Mouse (Mus musculus) kidney, postnatal 10 days (tissue): ENCODE data around the gene Foxp1.
A peak's percentile ranks its signal among the peaks of the same experiment; 100 is the strongest.

ENCODE experiments used
- DNase-seq: peaks from one replicate; pipeline ENCODE4 v3.0.0; 2021; ENCODE audit warnings: mixed read lengths

Foxp1 gene

DNA sequence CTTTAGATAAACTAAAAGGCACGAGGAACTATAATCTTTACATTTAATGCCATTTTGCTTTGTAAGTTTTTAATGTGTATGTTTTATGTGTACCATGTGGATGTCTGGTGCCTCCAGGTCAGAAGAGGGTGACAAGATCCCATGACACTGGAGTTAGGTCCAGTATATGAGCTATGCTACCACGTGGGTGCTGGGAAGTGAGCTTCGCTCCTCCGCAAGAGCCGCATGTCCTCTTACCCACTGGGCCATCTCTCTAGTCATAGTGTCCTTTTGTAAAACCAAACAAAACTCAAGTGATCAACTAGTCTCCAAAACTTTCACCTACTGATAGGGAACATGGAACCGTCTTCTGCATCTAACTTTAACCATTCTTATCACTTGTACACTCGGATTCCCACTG is 542.5 kb downstream of the Foxp1 start:
- no peak for DNase-seq

DNA sequence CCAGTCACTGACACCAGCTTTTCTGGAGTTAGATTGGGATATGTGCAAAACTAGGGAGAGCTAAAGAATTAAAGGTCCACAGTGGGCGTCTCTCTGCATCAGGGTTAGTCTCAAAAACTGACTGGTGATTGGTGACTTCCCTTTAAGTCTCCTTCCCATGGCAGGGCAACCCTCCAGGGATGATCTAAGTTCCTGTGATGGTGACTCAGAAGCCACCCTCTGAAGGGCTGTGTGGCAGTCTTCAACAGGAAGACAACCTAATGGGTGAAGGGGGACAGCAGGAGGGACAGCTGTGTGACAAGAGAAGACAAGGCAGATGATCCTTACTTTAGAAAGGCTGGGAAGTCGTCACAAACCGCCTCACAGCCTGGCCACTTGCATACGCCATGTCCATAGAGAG is 544.7 kb downstream of the Foxp1 start:
- DNase-seq = no peak

DNA sequence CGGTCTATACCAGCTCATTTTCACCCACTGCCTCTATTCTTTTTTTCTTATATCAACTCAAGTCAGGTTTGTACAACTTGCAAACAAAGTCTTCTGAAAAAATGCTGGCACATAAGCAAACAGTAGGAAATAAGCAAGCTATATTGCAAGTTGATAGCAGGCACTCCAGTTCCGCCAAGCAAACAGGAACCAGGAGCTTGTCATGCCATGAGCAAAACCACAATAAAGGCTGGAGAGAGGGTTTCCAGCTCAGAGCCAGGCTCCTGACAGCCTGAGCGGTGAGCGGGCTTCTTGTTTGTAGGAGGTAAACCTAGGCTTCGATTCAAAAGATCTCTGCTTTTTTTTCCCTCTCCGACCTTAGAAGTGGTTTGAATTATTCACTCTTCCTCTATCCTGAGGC is 546.6 kb downstream of the Foxp1 start:
- DNase-seq = no peak

GRCm38 (mm10) chr6:98973433-98973832 is 549.1 kb downstream of the Foxp1 start:
- no peak for DNase-seq

GRCm38 (mm10) chr6:98972404-98972803 is 550.1 kb downstream of the Foxp1 start:
- DNase-seq = no peak

DNA sequence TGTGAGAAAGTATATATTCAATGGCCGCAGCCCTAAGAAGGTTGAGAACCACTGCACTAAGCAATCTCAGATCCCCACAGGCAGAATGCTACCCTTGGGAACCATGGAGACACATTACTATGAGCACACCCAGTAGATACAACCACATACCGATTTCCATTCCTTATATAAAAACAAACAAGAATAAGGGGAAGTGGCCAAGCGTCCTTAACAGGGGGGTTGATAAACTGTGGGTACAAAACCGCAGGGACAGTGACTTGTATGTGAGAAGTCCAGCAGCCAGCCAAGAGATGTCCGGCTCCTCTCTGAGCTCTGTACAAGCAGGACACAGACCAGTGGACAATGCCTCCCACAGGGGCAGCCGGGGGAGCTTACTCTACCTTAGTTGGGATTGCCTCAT is 563.2 kb downstream of the Foxp1 start:
- no peak for DNase-seq

- no peak for DNase-seq
Measured at GRCm38 (mm10) chr6:98956522-98957169, 565.9 kb downstream of the Foxp1 start.

DNA sequence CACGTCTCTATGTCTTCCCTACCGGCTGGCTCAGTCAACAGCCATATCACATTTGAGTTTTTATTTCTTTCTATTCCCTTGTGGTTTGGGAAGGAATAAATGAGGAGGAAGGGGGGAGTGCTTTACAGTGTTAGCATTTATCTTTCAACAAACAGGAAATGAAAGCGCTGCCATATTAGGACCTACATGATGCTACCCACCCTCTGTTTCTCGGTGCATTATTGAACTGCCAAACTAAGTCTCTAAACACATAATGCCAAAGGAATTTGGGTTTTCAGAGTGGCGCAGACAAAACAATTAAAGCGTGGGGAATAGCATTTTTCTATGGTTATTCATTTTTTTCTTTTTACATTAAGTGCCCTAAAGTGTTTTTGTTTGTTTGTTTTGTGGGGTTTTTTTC is 566.8 kb downstream of the Foxp1 start:
- DNase-seq = no peak

GRCm38 (mm10) chr6:98954439-98954838 is 568.1 kb downstream of the Foxp1 start:
- no peak for DNase-seq

DNA sequence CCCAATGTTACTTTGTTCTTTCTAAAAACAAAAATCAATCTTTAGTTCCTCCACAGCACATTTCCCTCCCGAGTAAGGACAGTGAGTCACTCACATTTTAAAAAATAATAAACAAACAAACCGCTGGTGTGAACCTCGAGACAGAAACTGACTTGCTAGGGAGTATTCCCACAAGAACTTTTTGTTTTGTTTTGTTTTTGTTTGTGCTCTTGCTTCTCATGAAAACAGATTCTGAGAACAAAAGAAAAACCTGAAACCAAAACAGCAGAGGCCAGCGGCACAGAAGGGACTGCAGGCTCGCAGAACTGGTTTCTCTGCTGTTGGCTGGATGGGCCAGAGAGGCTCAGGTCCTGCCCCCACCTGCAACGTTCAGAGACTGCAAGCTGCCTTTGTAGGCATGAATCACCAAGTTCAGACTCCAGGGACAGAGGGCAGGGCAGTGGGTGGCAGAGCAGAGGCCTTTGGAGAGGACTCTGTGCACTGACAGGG is 572.8 kb downstream of the Foxp1 start:
- peak; percentile 67 for DNase-seq

GRCm38 (mm10) chr6:98949286-98949685 is 573.2 kb downstream of the Foxp1 start:
- peak; percentile 43 for DNase-seq

DNA sequence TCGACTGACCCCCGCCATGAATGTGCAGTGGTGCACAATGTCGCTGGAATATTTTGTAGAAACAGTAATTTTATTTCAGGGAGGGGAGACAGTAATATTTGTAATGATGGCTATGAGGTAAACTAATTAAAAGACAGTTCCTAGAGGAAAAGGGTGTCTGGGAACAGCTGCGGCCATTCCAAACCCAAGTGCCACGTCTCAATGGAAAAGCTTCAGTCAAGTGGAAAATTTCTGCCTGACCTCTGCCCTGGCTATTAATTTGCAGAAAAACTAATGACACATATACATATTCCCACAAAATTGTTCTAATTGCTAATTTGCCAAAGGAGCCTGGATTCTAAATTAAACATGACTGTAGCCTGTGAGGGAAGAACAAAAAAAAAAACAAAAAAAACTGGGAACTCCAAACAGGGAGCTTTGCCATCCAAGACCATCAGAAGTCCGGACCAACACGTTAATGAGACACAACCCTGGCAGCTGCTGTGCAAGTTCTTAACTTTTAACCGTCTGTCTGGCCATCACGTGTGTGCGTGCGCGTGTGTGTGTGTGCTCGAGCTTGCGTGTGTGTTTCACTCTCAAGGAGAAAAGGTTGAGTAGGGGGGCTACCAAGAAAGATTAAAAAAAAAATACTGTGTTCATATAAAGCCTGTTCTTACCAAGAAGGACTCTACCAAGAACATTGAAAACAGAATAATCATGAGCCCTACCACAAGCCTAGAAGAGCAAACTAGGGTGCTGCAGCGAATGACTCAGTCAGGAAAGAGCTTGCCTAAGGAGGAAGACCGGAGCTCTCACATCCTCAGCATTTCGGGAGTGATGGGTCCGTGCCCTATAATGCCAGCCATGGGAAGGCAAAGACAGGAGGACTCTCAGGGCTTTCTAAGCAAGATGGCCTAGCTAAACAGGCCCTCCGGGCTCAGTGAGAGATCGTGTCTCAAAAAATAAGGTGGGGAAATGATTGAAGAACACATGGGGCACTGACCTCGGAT is 574.1 kb downstream of the Foxp1 start:
- no peak for DNase-seq

DNA sequence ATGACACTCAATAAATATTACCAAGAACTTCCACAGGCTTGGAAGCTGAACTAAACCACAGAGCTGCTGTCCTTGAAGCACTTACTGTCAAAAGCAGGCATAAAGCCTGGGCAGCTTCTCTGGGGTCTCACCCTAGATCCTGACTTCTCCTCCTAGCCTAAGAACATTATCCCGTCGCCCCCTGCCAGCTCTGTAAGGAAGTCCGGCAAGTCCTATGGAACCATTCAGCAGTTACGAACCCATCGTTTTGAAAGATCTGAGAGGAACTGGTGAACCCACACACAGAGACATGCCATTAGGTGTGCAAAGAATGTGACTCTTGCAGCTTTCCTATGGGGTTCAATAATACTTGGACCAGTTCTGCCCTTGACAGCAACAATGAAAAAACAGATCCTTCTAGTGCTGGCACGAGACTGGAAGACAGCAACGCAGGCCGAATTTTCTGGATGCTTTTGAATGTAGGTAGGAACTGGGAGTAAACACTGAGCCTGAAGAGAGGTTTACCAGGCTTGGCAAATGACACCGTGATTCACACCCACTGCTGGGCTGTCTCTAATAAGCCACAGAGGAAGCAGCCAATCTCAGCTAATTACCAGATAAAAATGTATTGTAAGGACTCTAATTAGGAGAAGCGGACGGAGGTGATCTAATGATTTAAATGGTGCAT is 574.9 kb downstream of the Foxp1 start:
- no peak for DNase-seq

DNA sequence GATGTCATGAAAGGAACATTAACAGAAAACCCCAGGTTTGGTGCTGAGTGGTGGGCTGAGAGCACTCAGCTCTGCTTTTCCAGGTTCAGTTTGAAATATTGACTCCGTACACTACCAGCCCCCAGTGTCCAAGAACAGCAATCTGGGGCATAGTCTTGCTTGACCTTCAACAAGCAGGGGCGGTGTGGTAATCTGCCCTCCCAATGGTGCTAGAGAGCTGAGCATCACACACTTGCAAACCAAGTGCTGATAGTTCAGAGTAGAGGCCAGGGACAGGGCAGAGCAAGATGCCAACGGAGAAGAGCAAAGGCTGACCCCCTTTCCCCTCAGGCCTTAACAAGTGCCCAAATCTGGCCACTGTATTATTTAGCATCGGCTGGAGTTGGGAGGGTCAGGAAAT is 575.8 kb downstream of the Foxp1 start:
- DNase-seq = no peak

- DNase-seq = no peak
Measured at GRCm38 (mm10) chr6:98945496-98946412, 576.8 kb downstream of the Foxp1 start.

GRCm38 (mm10) chr6:98938348-98938747 is 584.2 kb downstream of the Foxp1 start:
- DNase-seq = no peak

GRCm38 (mm10) chr6:98937513-98937912 is 585.0 kb downstream of the Foxp1 start:
- DNase-seq = no peak

GRCm38 (mm10) chr6:98936377-98936776 is 586.1 kb downstream of the Foxp1 start:
- no peak for DNase-seq

DNA sequence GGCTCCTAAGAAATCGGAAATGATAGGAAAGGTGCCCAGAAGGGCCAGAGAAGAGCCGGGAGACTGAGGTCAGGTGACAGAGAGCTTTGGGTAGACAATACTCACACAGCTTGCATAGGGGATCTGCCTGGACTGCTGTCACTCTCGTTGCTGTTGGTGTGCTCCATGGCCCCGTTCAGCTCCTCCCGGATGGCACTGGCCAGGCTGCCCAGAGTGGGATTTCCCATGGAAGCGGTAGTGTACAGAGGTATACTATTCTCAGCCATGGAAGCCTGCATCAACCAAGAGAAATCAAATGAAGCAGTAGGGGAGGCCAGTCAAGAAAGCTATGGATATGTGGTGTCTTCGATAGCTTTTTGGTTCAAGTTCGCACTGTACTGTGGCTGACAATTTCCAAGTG is 587.4 kb downstream of the Foxp1 start:
- DNase-seq = no peak

- no peak for DNase-seq
Measured at GRCm38 (mm10) chr6:98934381-98934780, 588.1 kb downstream of the Foxp1 start.

- DNase-seq = no peak
Measured at GRCm38 (mm10) chr6:98933135-98933724, 589.3 kb downstream of the Foxp1 start.
